Mouse (Mus musculus): ENCODE results near the gene Wdr74. TPM values are rescaled to one million over a fixed set of nuclear protein-coding genes. Genes with fewer than 3 reads are reported as not detected.

The Wdr74 gene
- total RNA-seq, 1 experiment from 2014 or later: 50.8 TPM

- DNase-seq: peak; percentile 97
Measured at GRCm38 (mm10) chr19:8741243-8741869, 5.7 kb downstream of the Wdr74 start, which contains the start of gene Stx5a. Stx5a (plus strand) TSS chr19:8741413.

- DNase-seq: peak; percentile 46
Measured at GRCm38 (mm10) chr19:8742176-8742575, 6.5 kb downstream of the Wdr74 start.

- DNase-seq: no peak
Measured at GRCm38 (mm10) chr19:8745382-8745781, 9.8 kb downstream of the Wdr74 start.

DNA sequence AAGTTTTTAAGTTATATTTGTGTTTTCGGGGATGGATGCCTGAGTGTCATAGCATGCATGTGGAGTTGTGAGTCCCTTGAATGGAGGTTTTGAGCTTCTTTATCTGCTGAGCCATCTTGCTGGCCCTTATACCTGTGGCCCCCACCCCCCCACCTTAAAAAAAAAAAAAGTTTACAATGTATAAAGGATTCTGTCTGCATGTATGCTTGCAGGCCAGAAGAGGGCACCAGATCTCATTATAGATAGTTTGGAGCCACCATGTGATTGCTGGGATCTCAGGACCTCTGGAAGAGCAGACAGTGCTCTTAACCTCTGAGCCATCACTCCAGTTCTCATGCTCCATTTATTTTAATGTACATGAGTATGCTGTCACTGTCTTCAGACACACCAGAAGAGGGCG lies 11.7 kb downstream of the Wdr74 start:
- no peak for DNase-seq

DNA sequence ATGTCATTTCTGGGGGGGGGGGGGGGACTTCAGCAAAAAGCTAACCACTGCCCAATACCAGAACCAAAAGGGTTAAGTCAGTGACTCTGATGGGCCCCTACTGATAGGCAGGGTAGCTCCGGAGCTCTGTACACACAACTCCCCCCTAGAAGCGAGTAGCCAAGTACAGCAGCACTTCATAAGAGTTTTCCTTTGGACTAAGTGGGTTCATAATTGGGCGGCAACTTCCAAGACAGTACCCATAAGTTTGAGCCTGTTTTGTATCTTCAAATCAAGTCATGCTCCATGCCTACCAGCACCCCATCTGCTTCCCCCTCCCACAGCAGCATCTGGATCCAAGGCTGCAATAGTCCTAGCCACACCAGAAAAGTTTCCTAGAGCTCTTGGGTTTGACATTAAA lies 20.0 kb downstream of the Wdr74 start:
- no peak for DNase-seq

- DNase-seq: peak; percentile 97
Measured at GRCm38 (mm10) chr19:8756635-8757387, 21.2 kb downstream of the Wdr74 start, which contains the start of gene Nxf1. Nxf1 (plus strand) TSS chr19:8757073.

DNA sequence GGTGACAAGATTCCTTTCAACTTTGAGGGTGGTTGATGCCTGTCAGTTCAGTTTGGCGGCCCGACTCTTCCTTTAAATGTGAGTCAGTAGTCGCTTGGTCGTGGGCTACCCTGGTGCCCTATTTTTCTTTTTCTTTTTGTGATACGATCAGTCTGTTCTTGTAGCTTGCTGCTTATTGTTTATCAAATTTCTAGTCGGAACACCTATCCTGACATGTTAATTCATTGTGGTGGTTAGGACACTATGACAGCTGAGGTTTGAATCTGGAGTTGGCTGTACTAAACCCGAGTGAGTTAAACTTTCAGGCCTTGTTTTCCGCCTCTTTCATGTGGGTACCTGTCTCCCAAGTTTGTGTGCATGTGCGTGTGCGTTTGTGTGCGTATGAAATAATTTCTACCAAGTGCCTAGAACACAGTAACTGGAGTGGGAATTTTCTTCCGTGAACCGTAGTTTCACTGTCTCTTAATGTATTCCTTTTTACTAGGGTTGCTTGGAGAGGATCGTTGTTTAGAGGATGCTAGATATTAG lies 21.9 kb downstream of the Wdr74 start:
- no peak for DNase-seq

GRCm38 (mm10) chr19:8758899-8759298 lies 23.3 kb downstream of the Wdr74 start:
- DNase-seq: no peak

GRCm38 (mm10) chr19:8760757-8761156 lies 25.1 kb downstream of the Wdr74 start:
- DNase-seq: no peak

DNA sequence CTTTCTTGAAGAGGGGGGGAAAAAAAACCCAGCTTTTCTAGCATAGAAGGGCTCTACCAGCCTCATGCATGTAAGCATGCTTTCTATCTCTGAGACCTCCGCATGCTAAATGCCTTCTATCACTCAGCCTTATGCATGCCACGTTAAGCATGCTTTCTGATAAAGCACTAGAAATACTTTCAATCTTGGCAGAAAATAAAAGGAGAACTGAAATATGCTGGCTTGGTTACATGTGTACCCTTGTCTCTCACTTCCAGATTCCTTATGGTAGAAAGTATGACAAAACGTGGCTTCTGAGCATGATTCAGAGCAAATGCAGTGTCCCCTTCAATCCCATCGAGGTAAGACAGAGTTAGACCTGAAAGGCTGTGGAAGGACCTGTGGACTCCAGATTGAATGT lies 27.6 kb downstream of the Wdr74 start:
- no peak for DNase-seq

GRCm38 (mm10) chr19:8765562-8765961 lies 29.9 kb downstream of the Wdr74 start:
- no peak for DNase-seq

DNA sequence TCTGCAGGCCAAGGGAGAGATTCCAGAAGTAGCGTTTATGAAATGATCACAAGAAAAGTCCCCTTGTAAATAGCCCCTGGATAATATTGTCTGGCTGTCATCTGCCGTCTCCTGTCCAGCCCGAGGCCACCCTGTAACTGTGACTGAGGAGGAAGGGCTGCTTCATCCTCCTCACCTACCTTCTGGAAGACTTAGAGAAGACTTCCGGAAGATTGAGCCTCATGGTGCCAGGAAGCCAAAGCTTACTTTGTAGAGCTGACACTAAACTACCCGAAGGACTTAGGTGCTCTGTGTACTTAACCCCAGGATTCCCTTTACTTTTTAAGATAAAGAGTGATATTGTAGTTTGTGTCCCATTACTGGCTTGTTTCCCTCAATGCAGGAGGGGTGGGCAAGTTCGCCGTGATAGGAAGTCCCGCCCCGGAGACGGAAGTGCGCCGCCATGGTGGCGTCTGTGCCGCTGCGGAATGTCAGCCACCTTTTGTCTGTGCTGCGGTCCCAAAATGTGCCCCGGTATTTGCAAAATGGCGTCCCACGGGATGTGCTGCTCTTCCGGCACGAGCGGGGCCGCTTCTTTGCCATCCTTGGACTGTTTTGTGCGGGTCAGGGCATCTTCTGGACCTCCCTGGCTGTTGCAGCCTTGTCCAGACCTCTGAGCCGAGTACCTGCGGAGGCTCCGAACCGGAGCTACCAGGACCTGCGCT lies 35.1 kb downstream of the Wdr74 start, which contains the start of gene Tmem223:
TSS of gene Tmem223 (plus strand) at position 430 of the 704 bp plus-strand sequence.
- DNase-seq: peak; percentile 93

- no peak for DNase-seq
Measured at GRCm38 (mm10) chr19:8772996-8773395, 37.4 kb downstream of the Wdr74 start.

DNA sequence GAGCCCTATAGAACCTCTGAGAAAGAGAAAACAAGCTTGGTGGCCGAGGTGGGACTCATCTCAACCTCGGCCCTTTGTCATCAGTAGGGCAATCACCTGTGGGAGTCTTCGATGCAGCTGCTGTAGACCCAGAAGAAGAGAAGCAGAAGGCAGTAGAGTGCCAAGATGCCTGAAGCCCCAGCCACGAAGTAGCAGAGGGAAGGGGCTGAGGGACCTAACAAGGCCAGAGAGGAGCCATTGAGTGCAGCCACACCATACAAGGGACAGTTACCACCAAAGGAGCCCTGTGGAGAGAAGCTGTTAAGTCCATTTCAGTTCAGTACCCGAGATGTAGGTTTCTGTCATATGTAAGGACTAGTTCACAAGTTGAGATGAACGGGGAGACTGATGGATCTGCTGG lies 37.8 kb downstream of the Wdr74 start:
- no peak for DNase-seq

DNA sequence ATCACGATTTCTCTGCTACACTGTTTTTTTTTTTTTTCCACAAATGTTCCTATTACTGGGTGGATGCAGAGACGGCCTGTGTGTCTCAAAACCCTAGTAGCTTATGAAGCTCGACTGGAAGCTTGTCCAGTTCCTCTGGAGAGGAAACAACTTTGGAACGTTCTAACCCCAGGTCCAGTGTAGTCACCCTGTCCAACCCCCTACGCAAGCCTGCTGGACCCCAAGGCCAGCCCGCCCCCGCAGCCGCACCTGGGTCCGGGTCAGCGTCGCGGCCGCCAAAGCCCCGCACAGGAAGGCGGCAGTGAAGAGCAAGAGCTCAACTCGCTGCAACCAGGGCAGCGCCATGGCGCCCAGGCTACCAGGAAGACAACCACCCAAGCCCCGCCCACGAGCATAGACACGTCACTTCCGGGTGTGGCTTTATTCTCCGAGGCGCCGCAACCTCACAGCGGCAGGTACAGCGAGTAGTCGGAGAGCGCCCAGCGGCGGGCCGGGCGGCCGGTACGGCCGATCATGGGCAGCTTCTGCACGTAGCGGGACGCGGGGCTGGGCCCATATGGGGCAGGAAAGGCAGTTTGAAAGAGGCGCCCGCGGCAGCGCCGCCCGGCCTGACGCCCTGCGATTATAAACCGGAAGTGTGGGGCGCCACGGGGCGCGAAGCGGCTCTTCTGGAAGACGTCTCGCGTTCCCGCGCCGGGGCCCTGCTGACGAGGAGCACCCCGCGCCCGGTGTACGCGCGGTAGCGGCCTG lies 38.6 kb downstream of the Wdr74 start, which contains the start of gene Tmem179b:
TSS of gene Tmem179b (minus strand) at position 382 of the 750 bp plus-strand sequence.
- DNase-seq: peak; percentile 98

- DNase-seq: peak; percentile 66
Measured at GRCm38 (mm10) chr19:8774951-8775421, 39.4 kb downstream of the Wdr74 start.

DNA sequence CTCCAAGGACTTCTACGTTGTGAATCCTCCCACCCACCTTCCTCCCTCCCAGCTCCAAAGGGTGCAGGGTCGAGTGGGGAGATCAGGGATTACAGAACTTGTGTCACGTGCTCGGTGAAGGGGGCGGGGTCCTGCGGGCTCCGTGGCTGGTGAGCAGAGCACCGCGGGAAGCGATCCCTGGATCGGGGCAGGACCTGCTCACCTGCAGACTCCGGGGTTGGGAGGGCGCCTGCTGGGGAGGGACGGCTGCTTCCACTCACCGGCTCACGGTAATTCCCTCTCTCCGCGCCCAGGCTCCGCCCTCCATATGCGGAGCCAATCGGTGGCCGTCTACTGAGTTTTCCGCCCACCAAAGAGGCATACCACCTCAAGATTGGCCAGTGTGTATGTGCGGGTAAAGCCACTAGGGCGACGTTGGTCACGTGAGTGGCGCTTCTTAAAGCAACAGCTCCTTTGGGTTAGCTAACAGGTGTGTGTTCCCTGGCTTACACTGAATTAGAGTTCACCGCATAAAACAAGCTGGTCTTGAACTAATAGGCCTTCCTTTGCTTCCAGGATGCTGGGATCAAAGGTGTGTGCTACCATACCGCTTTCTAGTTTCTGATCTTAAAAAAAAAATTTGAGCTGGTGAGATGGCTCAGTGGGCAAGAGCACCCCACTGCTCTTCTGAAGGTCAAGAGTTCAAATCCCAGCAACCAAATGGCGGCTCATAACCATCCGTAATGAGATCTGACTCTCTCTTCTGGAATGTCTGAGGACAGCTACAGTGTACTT lies 50.6 kb downstream of the Wdr74 start, which contains the start of gene Taf6l:
TSS of gene Taf6l (minus strand) at position 410 of the 774 bp plus-strand sequence.
- peak; percentile 94 for DNase-seq

DNA sequence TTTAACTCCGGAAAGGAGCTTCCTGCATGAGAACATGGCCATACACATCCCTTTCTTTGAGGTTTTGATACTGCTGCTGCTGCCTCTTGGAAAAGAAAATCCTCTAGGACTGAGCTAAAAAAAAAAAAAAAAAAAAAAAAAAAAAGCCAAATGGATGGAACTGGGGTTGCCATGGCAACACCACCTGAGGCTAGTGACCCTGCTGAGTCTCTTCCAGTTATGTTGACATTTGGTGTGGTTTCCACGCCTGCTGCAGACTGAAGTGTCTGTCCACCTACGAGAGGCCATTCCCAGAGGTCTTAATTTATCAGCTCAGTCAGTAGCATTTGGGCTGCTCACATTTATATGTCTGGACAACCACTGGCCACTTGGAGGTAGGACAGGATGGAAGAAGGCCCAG lies 52.9 kb downstream of the Wdr74 start:
- no peak for DNase-seq

DNA sequence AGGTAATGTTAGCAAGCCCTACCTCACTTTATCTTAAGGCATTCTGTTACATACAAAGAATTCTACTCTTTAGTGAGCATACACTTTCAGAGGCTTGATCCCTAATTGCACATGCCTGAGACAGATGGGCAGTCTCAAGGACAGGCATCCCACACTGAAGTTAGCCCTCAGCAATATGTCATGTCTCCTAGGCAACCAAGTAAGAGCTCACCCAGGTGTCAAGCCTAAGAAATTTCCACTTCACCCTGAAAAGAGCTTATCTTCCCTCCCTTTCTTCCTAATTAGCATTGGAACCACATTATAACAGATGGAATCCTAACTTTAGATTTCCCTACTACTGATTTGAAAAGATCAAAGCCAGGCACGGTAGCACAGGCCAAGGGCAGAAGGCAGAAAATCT lies 53.5 kb downstream of the Wdr74 start:
- no peak for DNase-seq

DNA sequence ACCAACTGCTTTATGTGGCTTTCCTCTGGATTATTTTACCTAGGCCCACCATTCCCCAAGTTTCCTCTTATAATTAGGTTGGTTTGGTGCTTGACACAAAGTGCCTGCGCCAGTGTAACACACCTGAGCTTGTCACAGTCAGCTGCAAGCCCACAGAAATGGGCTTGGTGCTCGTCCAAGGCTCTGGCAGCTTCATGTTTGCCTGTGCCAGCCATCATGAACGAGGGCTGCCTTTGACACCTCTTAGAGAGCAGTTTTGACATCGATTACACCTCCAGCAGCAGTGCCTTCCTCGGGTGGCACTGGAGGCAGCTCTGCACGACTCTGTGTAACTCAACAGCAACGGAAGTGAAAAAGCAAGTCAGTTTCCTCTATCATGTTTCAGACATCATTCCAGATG lies 54.5 kb downstream of the Wdr74 start:
- DNase-seq: no peak
